Mouse (Mus musculus) leukemia stem cell, adult 10-12 weeks (primary cell): Measurements from ENCODE around the gene Upp1. TPM values are rescaled to one million over a fixed set of nuclear protein-coding genes. Genes with fewer than 3 reads are reported as not detected.

Experiments used
- polyA plus RNA-seq: library from polyadenylated mRNA; stranded (reverse); fragments of >175 nt; gene quantifications from 2 replicates; pipeline ENCODE4 v1.2.3, GENCODE M21; 2012; ENCODE audit warnings: low replicate concordance

The Upp1 gene
- polyA plus RNA-seq = 0.43 TPM in 1 of 2 replicates, not detected in the other

DNA sequence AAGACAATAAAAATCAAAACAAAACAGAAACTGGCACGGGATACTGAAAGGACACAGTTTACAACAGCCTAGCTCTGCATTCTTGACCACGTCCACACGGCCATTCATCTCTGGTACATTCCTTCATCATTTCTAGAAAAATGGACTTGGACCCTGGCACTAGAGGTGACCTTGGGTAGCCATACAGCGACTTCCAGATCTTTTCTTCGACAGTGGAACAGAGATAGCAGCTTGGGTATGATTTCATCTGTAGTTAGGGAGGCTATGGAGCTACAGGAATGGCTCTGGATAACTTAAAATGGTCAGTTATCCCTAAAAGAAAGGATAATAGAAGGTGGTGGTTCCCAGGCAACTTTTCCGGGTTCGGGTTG lies at the start of gene Upp1:
TSS of gene Upp1 (plus strand) at position 54 of the 371 bp plus-strand sequence.

Other genes with a start within 250 kb of the Upp1 start
- gene Pkd1l1, start 144.8 kb upstream of the Upp1 start, polyA plus RNA-seq = 0.40 TPM in 1 of 2 replicates, not detected in the other
- gene Hus1, start 106.9 kb upstream of the Upp1 start, polyA plus RNA-seq = 1.6 and 18.1 TPM in 2 replicates
- gene Gm11992, start 69.5 kb upstream of the Upp1 start, polyA plus RNA-seq = not detected in 2 replicates
- not detected in 2 replicates for gene Sun3, start 69.1 kb upstream of the Upp1 start, polyA plus RNA-seq
- not detected in 2 replicates for gene Abca13, start 73.8 kb downstream of the Upp1 start, polyA plus RNA-seq